Mouse (Mus musculus): ENCODE measurements around the gene Stk11.

- TF ChIP-seq CTCF (IDR thresholded peaks at IDR 0.05; ENCODE audit: low read depth, low read length) (no peak), POLR2A (IDR thresholded peaks at IDR 0.05; ENCODE audit: insufficient read depth, low read length) (no peak), EP300 (IDR thresholded peaks at IDR 0.05; ENCODE audit: insufficient read depth, low read depth, low read length) (no peak)
Measured at GRCm38 (mm10) chr10:80076386-80076785, 39.2 kb upstream of the Stk11 start.
